In genomic region chr8:97722627-97723026, GRCm38 (mm10) we compare ENCODE assay signal across 27 mouse cellular contexts.
"Had no signal": no experiment of that assay in that cellular context is flagged by ENCODE, and none has a peak within 500 bp of the region (broad histone marks: within the 10 kb centered on the region; RNA-seq: fewer than 3 reads in every experiment).

No protein-coding gene starts in this region.

- H3K36me3 ChIP-seq: embryonic facial prominence, embryonic 10.5 days; embryonic facial prominence, embryonic 12.5 days; embryonic facial prominence, embryonic 13.5 days; embryonic facial prominence, embryonic 15.5 days; forebrain, embryonic 10.5 days; forebrain, embryonic 12.5 days; forebrain, embryonic 15.5 days; heart, embryonic 10.5 days had no signal

- ATAC-seq: forebrain, embryonic 13.5 days; forebrain, embryonic 14.5 days; forebrain, embryonic 15.5 days; forebrain, embryonic 16.5 days; forebrain, postnatal 0 days had no signal

- H3K4me3 ChIP-seq: embryonic facial prominence, embryonic 10.5 days; embryonic facial prominence, embryonic 12.5 days; embryonic facial prominence, embryonic 13.5 days; embryonic facial prominence, embryonic 15.5 days; erythroblast, embryonic 14.5 days; forebrain, embryonic 10.5 days; forebrain, embryonic 12.5 days; forebrain, embryonic 13.5 days; forebrain, embryonic 15.5 days; gastrocnemius, adult 2 months; heart, adult 2 months; heart, embryonic 10.5 days had no signal

- H3K27me3 ChIP-seq: embryonic facial prominence, embryonic 12.5 days; embryonic facial prominence, embryonic 13.5 days; embryonic facial prominence, embryonic 15.5 days; forebrain, embryonic 12.5 days; forebrain, embryonic 13.5 days; forebrain, embryonic 15.5 days had no signal

- H3K4me1 ChIP-seq: embryonic facial prominence, embryonic 10.5 days; embryonic facial prominence, embryonic 12.5 days; embryonic facial prominence, embryonic 13.5 days; embryonic facial prominence, embryonic 15.5 days; forebrain, embryonic 10.5 days; forebrain, embryonic 12.5 days; forebrain, embryonic 13.5 days; forebrain, embryonic 15.5 days; heart, embryonic 10.5 days had no signal

- H3K9ac ChIP-seq: embryonic facial prominence, embryonic 12.5 days; embryonic facial prominence, embryonic 13.5 days; embryonic facial prominence, embryonic 15.5 days; forebrain, embryonic 12.5 days; forebrain, embryonic 13.5 days; forebrain, embryonic 15.5 days; forebrain, postnatal 0 days had no signal

- DNase-seq: cerebellum, adult 9-11 months; cerebellum, postnatal 10 days; cerebellum, postnatal 14 days; cerebellum, postnatal 25 days; cerebellum, postnatal 36 days; embryo, embryonic 11 days; forebrain, postnatal 0 days; gastrocnemius, adult 2 months; gastrocnemius, postnatal 10 days; gastrocnemius, postnatal 14 days; gastrocnemius, postnatal 25 days; gastrocnemius, postnatal 36 days; heart, adult 11 months; heart, adult 18-20 months; heart, adult 2 months had no signal

- H3K4me2 ChIP-seq: embryonic facial prominence, embryonic 12.5 days; embryonic facial prominence, embryonic 13.5 days; embryonic facial prominence, embryonic 15.5 days; forebrain, embryonic 12.5 days; forebrain, embryonic 13.5 days; forebrain, embryonic 15.5 days had no signal

- H3K9me3 ChIP-seq: embryonic facial prominence, embryonic 10.5 days; embryonic facial prominence, embryonic 12.5 days; embryonic facial prominence, embryonic 13.5 days; embryonic facial prominence, embryonic 15.5 days; forebrain, embryonic 10.5 days; forebrain, embryonic 12.5 days; forebrain, embryonic 13.5 days; forebrain, embryonic 15.5 days; heart, embryonic 10.5 days had no signal

- H3K27ac ChIP-seq: embryonic facial prominence, embryonic 10.5 days; embryonic facial prominence, embryonic 12.5 days; embryonic facial prominence, embryonic 13.5 days; embryonic facial prominence, embryonic 15.5 days; forebrain, embryonic 10.5 days; forebrain, embryonic 12.5 days; forebrain, embryonic 13.5 days; forebrain, embryonic 15.5 days; gastrocnemius, adult 2 months; heart, adult 2 months; heart, embryonic 10.5 days had no signal
